Mouse (Mus musculus) testis, adult 2 months (tissue): Measurements from ENCODE around the gene Ncoa1.

ENCODE experiments used
- CTCF ChIP-seq: fragments of 200-500 bp; IDR thresholded peaks from 2 replicates; pipeline ENCODE4 v1.5.1; 2012; ENCODE audit warnings: low read depth, mild to moderate bottlenecking, inconsistent platforms, low read length, moderate library complexity; ENCODE audit not compliant: control insufficient read depth, insufficient read depth, insufficient replicate concordance
- POLR2A ChIP-seq: fragments of 200-500 bp; IDR thresholded peaks from 2 replicates; pipeline ENCODE4 v1.6.1; 2012; ENCODE audit warnings: low read depth, mild to moderate bottlenecking, inconsistent platforms, low read length, moderate library complexity; ENCODE audit not compliant: control insufficient read depth

DNA sequence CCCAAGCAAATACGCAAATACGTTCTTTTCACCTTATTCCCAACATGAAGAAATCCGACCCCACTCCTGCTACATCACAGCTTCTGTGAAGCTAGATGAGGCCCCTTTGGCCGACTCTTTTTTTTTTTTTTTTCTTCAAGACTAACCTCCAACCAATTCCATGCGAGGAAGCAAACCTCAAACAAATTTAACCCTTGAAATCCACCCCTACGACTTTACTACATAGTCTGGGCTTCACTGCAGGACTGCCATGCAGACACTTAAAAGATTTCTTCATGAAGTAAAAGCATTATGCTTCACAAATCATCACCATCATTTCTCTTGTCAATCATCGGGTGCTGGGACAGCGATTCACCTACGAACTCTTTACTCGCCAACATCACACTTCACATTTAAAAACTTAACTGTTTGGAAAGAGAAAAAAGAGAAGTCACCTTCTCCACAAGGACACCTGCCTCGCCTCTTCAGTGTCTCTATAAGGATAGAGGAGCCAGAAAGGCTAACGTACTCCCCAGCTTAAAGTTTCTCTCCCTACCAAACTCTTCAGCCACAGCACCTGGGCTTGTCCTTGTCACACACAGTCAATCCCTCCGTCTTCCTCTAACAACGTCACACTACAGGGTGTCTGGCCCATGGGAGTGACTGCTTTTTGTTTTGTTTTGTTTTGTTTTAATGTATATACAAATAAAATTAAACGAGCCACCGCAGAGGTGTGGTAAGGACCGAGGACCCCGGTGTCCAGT, 1.6 kb downstream of the Ncoa1 start:
- no peak for TF ChIP-seq CTCF
- TF ChIP-seq POLR2A = no peak
